Mouse (Mus musculus): ENCODE results near the gene Rgs8. TPM values are rescaled to one million over a fixed set of nuclear protein-coding genes. Genes with fewer than 3 reads are reported as not detected.

Rgs8 gene
- polyA plus RNA-seq, 1 experiment, result 47.3 TPM

- TF ChIP-seq POLR2A (IDR thresholded peaks at IDR 0.05; ENCODE audit: extremely low read depth, insufficient read depth, low read length) (no peak), CTCF (IDR thresholded peaks at IDR 0.05; ENCODE audit: extremely low read depth, insufficient read depth, low read length) (no peak)
- no peak overlapping the region for H3K4me3 ChIP-seq (ENCODE audit: insufficient read depth, low read length)
- no peak overlapping the region for H3K27ac ChIP-seq (ENCODE audit: insufficient read depth, low read length)
- peaks cover 11% of the 10 kb centered on the region for H3K4me1 ChIP-seq (ENCODE audit: control insufficient read depth, insufficient read depth, low read length)
These were observed 18.5 kb downstream of the Rgs8 start for GRCm38 (mm10) chr1:153671352-153671751.

GRCm38 (mm10) chr1:153672698-153673097 is 19.9 kb downstream of the Rgs8 start:
- TF ChIP-seq POLR2A (IDR thresholded peaks at IDR 0.05; ENCODE audit: extremely low read depth, insufficient read depth, low read length) (no peak), CTCF (IDR thresholded peaks at IDR 0.05; ENCODE audit: extremely low read depth, insufficient read depth, low read length) (no peak)
- Histone ChIP-seq H3K27ac (ENCODE audit: insufficient read depth, low read length) (no peak overlapping the region), H3K4me1 (ENCODE audit: control insufficient read depth, insufficient read depth, low read length) (peaks cover 9% of the 10 kb centered on the region), H3K4me3 (ENCODE audit: insufficient read depth, low read length) (no peak overlapping the region)

DNA sequence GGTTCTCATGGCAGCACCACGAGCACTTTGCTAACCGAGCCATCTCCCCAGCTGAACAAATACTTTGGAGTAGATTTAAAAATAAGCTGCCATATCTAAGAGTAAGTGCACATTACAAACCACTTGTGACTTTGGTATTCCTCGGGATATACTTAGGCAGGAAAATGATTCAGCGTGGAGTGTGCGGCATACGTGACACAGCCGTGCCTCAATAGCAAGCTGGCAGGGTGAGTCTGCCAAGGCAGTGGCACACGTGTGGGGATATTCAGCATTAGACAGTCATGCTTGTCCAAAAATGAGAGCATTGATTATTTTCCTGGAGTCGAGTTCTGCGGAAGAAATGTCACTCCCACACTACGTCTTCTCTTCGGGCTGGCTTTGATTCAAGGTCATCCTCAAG is 21.1 kb downstream of the Rgs8 start:
- no peak overlapping the region for H3K27ac ChIP-seq (ENCODE audit: insufficient read depth, low read length)
- no peak overlapping the region for H3K4me3 ChIP-seq (ENCODE audit: insufficient read depth, low read length)
- TF ChIP-seq POLR2A (IDR thresholded peaks at IDR 0.05; ENCODE audit: extremely low read depth, insufficient read depth, low read length), result no peak
- no peak for TF ChIP-seq CTCF (IDR thresholded peaks at IDR 0.05; ENCODE audit: extremely low read depth, insufficient read depth, low read length)
- H3K4me1 ChIP-seq (ENCODE audit: control insufficient read depth, insufficient read depth, low read length), result peaks cover 7% of the 10 kb centered on the region

GRCm38 (mm10) chr1:153675591-153675990 is 22.8 kb downstream of the Rgs8 start:
- Histone ChIP-seq H3K27ac (ENCODE audit: insufficient read depth, low read length) (no peak overlapping the region), H3K4me1 (ENCODE audit: control insufficient read depth, insufficient read depth, low read length) (peaks cover 11% of the 10 kb centered on the region), H3K4me3 (ENCODE audit: insufficient read depth, low read length) (no peak overlapping the region)
- TF ChIP-seq CTCF (IDR thresholded peaks at IDR 0.05; ENCODE audit: extremely low read depth, insufficient read depth, low read length), result no peak
- TF ChIP-seq POLR2A (IDR thresholded peaks at IDR 0.05; ENCODE audit: extremely low read depth, insufficient read depth, low read length), result no peak

GRCm38 (mm10) chr1:153677635-153678034 is 24.8 kb downstream of the Rgs8 start:
- TF ChIP-seq POLR2A (IDR thresholded peaks at IDR 0.05; ENCODE audit: extremely low read depth, insufficient read depth, low read length) (no peak), CTCF (IDR thresholded peaks at IDR 0.05; ENCODE audit: extremely low read depth, insufficient read depth, low read length) (no peak)

GRCm38 (mm10) chr1:153679147-153679546 is 26.3 kb downstream of the Rgs8 start:
- peak overlapping the region; percentile 32; the same call in 1 of the 2 replicates for H3K27ac ChIP-seq (ENCODE audit: insufficient read depth, low read length)
- peaks cover 4% of the 10 kb centered on the region; the same call in 1 of the 2 replicates for H3K4me1 ChIP-seq (ENCODE audit: control insufficient read depth, insufficient read depth, low read length)
- TF ChIP-seq POLR2A (IDR thresholded peaks at IDR 0.05; ENCODE audit: extremely low read depth, insufficient read depth, low read length), result no peak
- H3K4me3 ChIP-seq (ENCODE audit: insufficient read depth, low read length), result no peak overlapping the region

More at GRCm38 (mm10) chr1:153677635-153678034, 24.8 kb downstream of the Rgs8 start:
- Histone ChIP-seq H3K4me3 (ENCODE audit: insufficient read depth, low read length) (no peak overlapping the region), H3K4me1 (ENCODE audit: control insufficient read depth, insufficient read depth, low read length) (peaks cover 11% of the 10 kb centered on the region), H3K27ac (ENCODE audit: insufficient read depth, low read length) (no peak overlapping the region)

GRCm38 (mm10) chr1:153679653-153680052 is 26.8 kb downstream of the Rgs8 start:
- no peak overlapping the region for H3K4me3 ChIP-seq (ENCODE audit: insufficient read depth, low read length)
- H3K27ac ChIP-seq (ENCODE audit: insufficient read depth, low read length), result no peak overlapping the region
- peaks cover 4% of the 10 kb centered on the region; the same call in 1 of the 2 replicates for H3K4me1 ChIP-seq (ENCODE audit: control insufficient read depth, insufficient read depth, low read length)
- no peak for TF ChIP-seq CTCF (IDR thresholded peaks at IDR 0.05; ENCODE audit: extremely low read depth, insufficient read depth, low read length)
- TF ChIP-seq POLR2A (IDR thresholded peaks at IDR 0.05; ENCODE audit: extremely low read depth, insufficient read depth, low read length), result no peak

DNA sequence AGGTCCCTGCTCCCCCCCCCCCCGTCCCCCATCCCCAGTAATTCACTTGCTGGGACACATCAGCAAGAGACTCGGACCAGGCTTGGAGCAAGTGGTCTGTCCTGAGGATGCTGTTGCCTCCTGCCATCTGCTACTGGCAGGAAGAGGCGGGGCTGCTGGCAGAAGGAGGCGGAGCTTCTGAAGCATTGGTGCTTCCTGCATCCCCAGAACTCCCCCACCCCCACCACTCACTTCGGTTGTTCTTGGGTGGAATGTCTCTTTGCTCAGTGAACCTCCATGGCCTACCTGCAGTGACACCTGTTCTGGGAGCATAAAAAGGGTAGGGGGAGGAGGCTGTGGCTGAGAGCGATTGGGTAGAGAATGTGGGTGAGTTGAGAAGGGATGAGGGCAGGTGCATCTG is 27.5 kb downstream of the Rgs8 start:
- no peak overlapping the region for H3K4me3 ChIP-seq (ENCODE audit: insufficient read depth, low read length)
- no peak overlapping the region for H3K27ac ChIP-seq (ENCODE audit: insufficient read depth, low read length)
- H3K4me1 ChIP-seq (ENCODE audit: control insufficient read depth, insufficient read depth, low read length), result peaks cover 4% of the 10 kb centered on the region; the same call in 1 of the 2 replicates
- TF ChIP-seq CTCF (IDR thresholded peaks at IDR 0.05; ENCODE audit: extremely low read depth, insufficient read depth, low read length) (no peak), POLR2A (IDR thresholded peaks at IDR 0.05; ENCODE audit: extremely low read depth, insufficient read depth, low read length) (no peak)

DNA sequence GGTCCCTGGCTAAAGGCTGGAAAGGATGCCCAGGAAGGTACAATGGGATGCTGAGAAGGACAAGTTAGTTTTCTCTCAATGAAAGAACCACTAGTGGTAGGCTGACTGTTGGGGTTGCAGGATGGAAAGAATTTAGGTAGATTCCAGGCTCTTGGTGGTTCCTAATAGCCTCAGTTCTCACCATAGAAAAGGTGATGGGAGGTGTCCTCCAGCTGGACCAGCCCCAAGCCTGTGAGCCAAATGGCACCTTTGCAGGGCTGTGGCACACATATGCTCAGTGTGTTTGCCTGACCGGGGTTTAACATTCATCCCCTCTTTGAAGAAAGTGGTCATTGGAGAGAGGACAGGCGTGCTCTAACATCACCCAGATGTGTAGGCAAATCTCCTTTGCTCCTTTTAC is 28.2 kb downstream of the Rgs8 start:
- Histone ChIP-seq H3K4me3 (ENCODE audit: insufficient read depth, low read length) (no peak overlapping the region), H3K27ac (ENCODE audit: insufficient read depth, low read length) (no peak overlapping the region), H3K4me1 (ENCODE audit: control insufficient read depth, insufficient read depth, low read length) (peaks cover 4% of the 10 kb centered on the region; the same call in 1 of the 2 replicates)
- TF ChIP-seq CTCF (IDR thresholded peaks at IDR 0.05; ENCODE audit: extremely low read depth, insufficient read depth, low read length) (no peak), POLR2A (IDR thresholded peaks at IDR 0.05; ENCODE audit: extremely low read depth, insufficient read depth, low read length) (no peak)

DNA sequence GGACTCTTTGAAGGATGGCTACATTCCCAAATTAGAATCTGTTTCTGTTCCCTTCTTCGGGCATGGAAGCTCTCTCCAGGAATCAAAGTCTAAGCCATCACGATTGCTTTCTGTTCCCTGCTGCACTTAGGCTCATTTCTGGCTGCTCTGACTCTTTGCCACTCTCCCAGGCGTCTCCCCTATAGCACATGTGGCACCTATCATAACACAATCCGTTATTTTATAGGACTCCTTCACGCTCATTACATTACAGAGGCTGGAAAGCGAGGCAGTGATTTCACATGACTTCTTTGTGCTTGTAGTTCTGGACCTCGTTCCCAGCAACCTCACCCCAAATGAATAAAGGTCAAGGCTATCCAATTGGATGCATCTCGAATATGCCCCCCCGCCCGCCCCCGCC is 30.4 kb downstream of the Rgs8 start:
- Histone ChIP-seq H3K4me1 (ENCODE audit: control insufficient read depth, insufficient read depth, low read length) (peaks cover 4% of the 10 kb centered on the region; the same call in 1 of the 2 replicates), H3K4me3 (ENCODE audit: insufficient read depth, low read length) (no peak overlapping the region), H3K27ac (ENCODE audit: insufficient read depth, low read length) (no peak overlapping the region)
- TF ChIP-seq POLR2A (IDR thresholded peaks at IDR 0.05; ENCODE audit: extremely low read depth, insufficient read depth, low read length) (no peak), CTCF (IDR thresholded peaks at IDR 0.05; ENCODE audit: extremely low read depth, insufficient read depth, low read length) (no peak)
